Mouse (Mus musculus) testis, adult 2 months (tissue): ENCODE measurements around the gene Tkt. TPM values are rescaled to one million over a fixed set of nuclear protein-coding genes. Genes with fewer than 3 reads are reported as not detected.

Source experiments
- H3K27ac ChIP-seq: fragments of 200-500 bp; 2 replicates; pipeline ENCODE4 v1.5.1; 2012; ENCODE audit warnings: low read depth, low read length; ENCODE audit not compliant: control insufficient read depth, insufficient read depth
- H3K27me3 ChIP-seq: fragments of 200-500 bp; 2 replicates; pipeline ENCODE4 v1.6.1; 2012; ENCODE audit warnings: mild to moderate bottlenecking, low read length, moderate library complexity; ENCODE audit not compliant: control insufficient read depth, insufficient read depth
- H3K36me3 ChIP-seq: fragments of 200-500 bp; 2 replicates; pipeline ENCODE4 v1.6.1; 2012; ENCODE audit warnings: mild to moderate bottlenecking, low read length; ENCODE audit not compliant: control insufficient read depth, insufficient read depth
- H3K4me1 ChIP-seq: fragments of 200-500 bp; 2 replicates; pipeline ENCODE4 v1.6.1; 2012; ENCODE audit warnings: low read length; ENCODE audit not compliant: control insufficient read depth, insufficient read depth
- H3K4me3 ChIP-seq: fragments of 200-500 bp; 2 replicates; pipeline ENCODE4 v1.5.1; 2012; ENCODE audit warnings: low read depth, mild to moderate bottlenecking, low read length, moderate library complexity, mixed read lengths; ENCODE audit not compliant: control insufficient read depth
- CTCF ChIP-seq: fragments of 200-500 bp; IDR thresholded peaks from 2 replicates; pipeline ENCODE4 v1.5.1; 2012; ENCODE audit warnings: low read depth, mild to moderate bottlenecking, inconsistent platforms, low read length, moderate library complexity; ENCODE audit not compliant: control insufficient read depth, insufficient read depth, insufficient replicate concordance
- POLR2A ChIP-seq: fragments of 200-500 bp; IDR thresholded peaks from 2 replicates; pipeline ENCODE4 v1.6.1; 2012; ENCODE audit warnings: low read depth, mild to moderate bottlenecking, inconsistent platforms, low read length, moderate library complexity; ENCODE audit not compliant: control insufficient read depth
- polyA plus RNA-seq: library from polyadenylated mRNA; depleted of rRNA; stranded (reverse); fragments of >200 nt; gene quantifications from 2 replicates; pipeline ENCODE4 v1.2.3, GENCODE M21; 2012; rRNA removed

The Tkt gene
- polyA plus RNA-seq, 1 experiment, result 12.4 TPM

DNA sequence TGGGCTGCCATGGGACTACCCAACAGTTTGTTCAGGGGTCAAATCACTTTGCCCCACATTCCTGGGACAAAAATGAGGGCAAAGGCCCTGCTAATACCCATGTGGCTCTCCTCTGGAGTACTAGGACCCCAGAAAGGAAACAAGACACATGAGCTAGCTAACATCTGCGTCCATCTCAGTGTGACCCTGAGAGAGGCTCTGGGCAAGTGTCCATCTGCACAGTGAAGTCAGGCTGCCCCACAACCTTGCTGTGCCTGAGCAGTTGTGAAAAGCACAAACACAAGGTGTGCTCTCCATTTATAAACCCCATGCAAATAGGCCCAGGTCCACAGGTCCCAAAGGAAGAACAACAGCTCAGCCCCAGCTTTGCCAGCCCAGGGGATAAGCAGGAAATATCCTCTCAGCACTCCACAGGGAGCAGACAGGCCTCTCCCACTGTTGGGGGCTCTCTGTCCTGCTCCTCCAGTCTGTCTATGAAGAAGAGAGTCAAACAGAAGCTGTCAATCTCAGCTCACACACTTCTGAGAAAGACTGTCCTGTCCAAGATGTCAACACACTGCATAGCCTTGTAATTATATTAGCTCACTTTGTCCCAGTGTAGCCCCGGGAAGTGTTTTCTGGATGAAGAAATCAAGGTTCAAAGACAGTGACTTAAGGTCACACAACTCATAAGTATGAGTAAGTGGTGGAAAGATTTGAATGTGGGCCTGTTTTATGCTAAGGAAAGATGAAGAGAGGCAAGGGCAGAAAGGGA, 65.0 kb downstream of the Tkt start:
- TF ChIP-seq POLR2A, result no peak
- TF ChIP-seq CTCF, result no peak
- Histone ChIP-seq H3K4me1 (no peaks in the 10 kb centered on the region), H3K27ac (no peak overlapping the region), H3K4me3 (no peak overlapping the region), H3K36me3 (no peaks in the 10 kb centered on the region), H3K27me3 (no peaks in the 10 kb centered on the region)

DNA sequence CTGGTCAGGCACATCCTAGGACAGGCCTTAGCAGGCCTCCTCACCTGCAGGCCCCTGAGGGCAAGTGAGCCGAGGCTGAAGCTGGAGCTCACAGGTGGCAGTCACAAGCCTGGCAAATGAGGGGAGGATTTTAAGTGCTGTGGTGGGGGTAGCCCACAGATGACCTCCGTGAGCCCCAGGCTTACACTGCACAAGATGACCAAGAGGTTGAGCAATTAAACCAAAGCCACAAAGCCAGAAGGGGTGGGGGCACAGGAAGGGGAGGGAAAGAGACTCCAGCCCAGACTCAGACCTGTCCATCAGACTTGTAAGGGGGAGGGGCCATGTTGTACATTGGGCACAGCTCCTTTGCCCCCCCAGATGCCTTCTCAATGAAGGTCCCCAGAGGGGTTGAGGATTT, 68.6 kb downstream of the Tkt start:
- H3K27me3 ChIP-seq, result no peaks in the 10 kb centered on the region
- H3K27ac ChIP-seq, result no peak overlapping the region
- TF ChIP-seq POLR2A (no peak), CTCF (no peak)
- H3K36me3 ChIP-seq, result no peaks in the 10 kb centered on the region
- no peaks in the 10 kb centered on the region for H3K4me1 ChIP-seq
- no peak overlapping the region for H3K4me3 ChIP-seq

DNA sequence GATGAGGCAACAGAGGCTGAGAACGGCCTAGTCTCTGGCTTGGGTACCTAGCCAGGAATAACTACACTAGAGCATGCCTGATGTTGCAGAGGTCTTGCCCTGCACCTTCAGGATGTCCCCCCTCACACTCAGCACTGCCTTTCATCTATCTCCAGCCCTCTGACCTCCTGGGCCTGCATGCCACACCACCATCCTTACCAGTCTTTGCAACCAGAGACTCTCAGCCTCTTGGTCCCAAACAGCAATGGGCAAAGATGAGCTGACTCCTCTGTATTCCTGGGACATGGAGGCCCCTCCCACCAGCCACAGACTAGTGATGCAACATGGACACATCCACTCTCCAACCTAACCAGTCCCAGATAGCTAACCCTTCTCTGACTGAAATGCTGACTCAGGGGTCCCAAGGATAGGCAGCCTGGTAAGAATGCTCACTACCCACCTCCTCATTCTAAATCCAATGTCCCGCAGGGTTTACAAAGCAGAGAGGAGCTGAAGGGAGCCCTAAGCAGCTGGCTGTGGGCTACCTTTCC, 70.7 kb downstream of the Tkt start:
- H3K27me3 ChIP-seq, result no peaks in the 10 kb centered on the region
- no peaks in the 10 kb centered on the region; the same call in 1 of the 2 replicates for H3K4me1 ChIP-seq
- TF ChIP-seq CTCF (no peak), POLR2A (no peak)

DNA sequence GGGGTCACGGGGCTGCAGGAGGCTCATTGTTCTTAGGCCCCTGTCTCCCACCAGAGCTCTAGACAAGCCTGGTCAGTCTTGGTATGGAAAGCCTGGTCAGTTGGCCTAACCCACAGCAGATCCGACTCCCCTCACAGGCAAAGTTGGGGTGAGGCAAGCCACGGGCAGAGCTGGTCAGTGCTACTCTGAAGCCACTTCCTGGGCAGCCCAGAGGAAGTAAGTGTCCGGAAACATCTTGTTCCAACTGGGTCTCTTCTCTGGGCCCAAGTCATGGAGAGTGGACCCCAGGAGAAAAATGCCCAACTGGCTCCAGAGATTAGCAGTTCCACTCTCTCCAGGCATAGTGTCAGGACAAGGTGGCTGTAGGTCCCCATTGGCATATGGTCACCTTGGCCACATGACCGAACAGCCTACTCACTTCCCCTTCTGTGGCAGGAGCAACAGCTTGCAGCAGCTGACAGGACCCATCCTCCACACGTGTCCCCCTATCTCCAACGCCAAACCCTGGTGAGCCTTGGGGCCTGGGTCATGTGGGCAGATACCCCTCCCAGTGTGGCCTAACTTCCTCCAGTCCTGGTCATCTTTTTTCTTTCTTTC, 71.9 kb downstream of the Tkt start:
- TF ChIP-seq POLR2A (no peak), CTCF (no peak)
- Histone ChIP-seq H3K27me3 (no peaks in the 10 kb centered on the region), H3K27ac (no peak overlapping the region), H3K4me3 (no peak overlapping the region), H3K4me1 (peaks cover 2% of the 10 kb centered on the region; the same call in 1 of the 2 replicates), H3K36me3 (no peaks in the 10 kb centered on the region)

More for the DNA sequence above, 70.7 kb downstream of the Tkt start:
- Histone ChIP-seq H3K36me3 (no peaks in the 10 kb centered on the region), H3K4me3 (no peak overlapping the region), H3K27ac (no peak overlapping the region)

DNA sequence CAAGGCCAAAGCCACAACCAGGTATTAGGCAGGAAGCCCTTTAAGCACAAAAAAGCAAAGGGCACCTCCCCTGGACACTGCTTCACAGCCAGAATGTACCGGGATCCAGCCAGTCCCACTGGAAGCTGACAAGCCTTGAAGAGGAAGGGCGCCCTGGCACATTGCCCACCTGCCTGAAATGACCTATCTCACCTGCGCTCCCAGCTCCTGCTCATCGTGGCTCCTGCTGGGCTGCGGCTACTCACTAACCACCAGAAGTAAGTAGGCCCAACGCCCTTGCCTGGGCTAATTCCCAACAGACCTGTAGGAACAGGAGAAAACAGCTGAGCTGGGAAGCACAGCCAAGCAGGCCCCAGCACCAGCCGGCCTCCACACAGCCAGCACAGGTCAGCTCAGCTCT, 74.0 kb downstream of the Tkt start:
- H3K4me3 ChIP-seq, result no peak overlapping the region
- TF ChIP-seq POLR2A (0 out of 2 replicates have a peak, but pooled peaks have one; percentile 24), CTCF (no peak)
- no peak overlapping the region for H3K27ac ChIP-seq
- H3K4me1 ChIP-seq, result peaks cover 11% of the 10 kb centered on the region
- H3K27me3 ChIP-seq, result peaks cover 3% of the 10 kb centered on the region; the same call in 1 of the 2 replicates
- no peaks in the 10 kb centered on the region for H3K36me3 ChIP-seq

DNA sequence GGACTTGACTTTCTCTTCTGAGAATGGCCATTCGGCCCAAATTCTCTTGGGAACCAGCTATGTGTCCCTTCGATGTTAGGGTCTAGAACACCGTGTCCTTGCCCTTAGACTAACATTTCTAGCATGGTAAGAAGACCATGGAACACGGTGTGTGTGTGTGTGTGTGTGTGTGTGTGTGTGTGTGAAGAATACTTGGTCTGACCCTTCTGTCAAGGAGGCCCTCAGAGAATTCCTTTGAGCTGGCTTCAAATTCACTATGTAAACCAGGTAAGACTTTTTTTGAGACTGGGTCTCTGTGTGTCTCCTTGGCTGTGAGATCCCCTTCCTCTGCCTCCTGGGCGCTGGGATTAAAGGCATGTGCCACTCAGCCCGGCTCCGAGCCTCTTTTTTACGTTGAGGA, 74.4 kb downstream of the Tkt start:
- Histone ChIP-seq H3K4me1 (peaks cover 11% of the 10 kb centered on the region), H3K36me3 (no peaks in the 10 kb centered on the region), H3K4me3 (no peak overlapping the region), H3K27me3 (peaks cover 3% of the 10 kb centered on the region; the same call in 1 of the 2 replicates), H3K27ac (no peak overlapping the region)
- TF ChIP-seq CTCF (no peak), POLR2A (no peak)

Other genes starting within 250 kb of the Tkt start
- 28.9 and 34.3 TPM in 2 replicates for gene Dcp1a, start 68.8 kb upstream of the Tkt start, polyA plus RNA-seq
- gene Cacna1d, start 56.9 kb upstream of the Tkt start, polyA plus RNA-seq, result 8.9 and 11.0 TPM in 2 replicates
- gene Prkcd, start 77.9 kb downstream of the Tkt start, polyA plus RNA-seq, result 240 and 255 TPM in 2 replicates
- 6.3 and 8.1 TPM in 2 replicates for gene Rft1, start 106.0 kb downstream of the Tkt start, polyA plus RNA-seq
- 21.5 and 25.6 TPM in 2 replicates for gene Sfmbt1, start 166.5 kb downstream of the Tkt start, polyA plus RNA-seq